Mouse (Mus musculus): ENCODE data around the gene Prmt1. TPM values are rescaled to one million over a fixed set of nuclear protein-coding genes. Genes with fewer than 3 reads are reported as not detected.

Prmt1 gene
- polyA plus RNA-seq, 1 experiment from 2014 or later: 697 TPM

DNA sequence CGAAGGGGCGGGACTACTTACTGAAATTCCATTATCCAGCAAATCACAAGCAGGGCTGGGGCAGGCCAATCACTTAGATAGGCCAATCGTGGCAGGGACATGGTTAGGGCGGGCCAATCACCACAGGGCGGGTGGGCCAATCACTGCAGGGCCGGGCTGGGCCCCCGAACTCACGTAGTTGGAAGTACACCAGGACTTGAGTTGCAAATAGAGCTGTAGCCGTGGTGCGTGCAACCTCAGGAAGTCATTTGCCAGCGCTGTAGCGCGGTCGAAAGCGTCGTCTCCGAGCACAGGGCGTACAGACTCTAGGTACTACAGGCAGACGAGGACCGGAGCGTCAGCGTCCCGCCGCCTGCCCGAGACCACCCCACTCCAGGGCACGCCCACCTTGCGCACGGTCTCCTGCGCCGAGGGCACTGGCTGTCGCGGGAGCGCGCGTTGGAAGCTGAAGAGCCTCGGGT lies 16.1 kb downstream of the Prmt1 start:
- peaks cover 38% of the 10 kb centered on the region for H3K4me1 ChIP-seq
- under 1% methylated on average over 36 of the region's 36 CpGs for WGBS
- H3K4me2 ChIP-seq: peak overlapping the region; percentile 59
- H3K9ac ChIP-seq: peak overlapping the region; percentile 45
- H3K36me3 ChIP-seq (replicated peaks): peaks cover 8% of the 10 kb centered on the region
- H3K27me3 ChIP-seq (replicated peaks): no peaks in the 10 kb centered on the region
- peak overlapping the region; percentile 82 for H3K27ac ChIP-seq
- no peaks in the 10 kb centered on the region for H3K9me3 ChIP-seq
- peak overlapping the region; percentile 47 for H3K4me3 ChIP-seq
- ATAC-seq (replicated peaks): peak; percentile 95

DNA sequence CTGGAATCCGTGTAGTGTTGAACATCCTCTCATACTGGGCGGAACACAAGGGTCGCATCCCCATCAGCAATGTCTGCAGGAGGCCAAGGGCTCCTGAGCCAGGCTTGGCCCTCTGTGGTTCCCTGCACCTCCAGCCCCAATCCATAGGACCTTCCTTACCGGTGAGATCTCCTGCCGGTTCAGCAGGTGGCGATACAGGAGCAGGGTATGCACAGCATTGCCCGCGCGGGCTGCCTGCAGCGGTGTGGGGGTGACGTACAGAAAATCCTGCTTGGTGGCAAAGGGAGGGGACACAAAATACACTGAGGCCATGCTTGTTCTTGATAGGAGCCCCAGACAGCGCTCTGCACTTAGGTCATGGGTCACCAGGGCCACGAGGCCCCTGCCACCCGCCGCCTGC lies 19.7 kb downstream of the Prmt1 start:
- Histone ChIP-seq H3K36me3 (replicated peaks) (peaks cover 19% of the 10 kb centered on the region), H3K9ac (no peak overlapping the region), H3K9me3 (no peaks in the 10 kb centered on the region)

DNA sequence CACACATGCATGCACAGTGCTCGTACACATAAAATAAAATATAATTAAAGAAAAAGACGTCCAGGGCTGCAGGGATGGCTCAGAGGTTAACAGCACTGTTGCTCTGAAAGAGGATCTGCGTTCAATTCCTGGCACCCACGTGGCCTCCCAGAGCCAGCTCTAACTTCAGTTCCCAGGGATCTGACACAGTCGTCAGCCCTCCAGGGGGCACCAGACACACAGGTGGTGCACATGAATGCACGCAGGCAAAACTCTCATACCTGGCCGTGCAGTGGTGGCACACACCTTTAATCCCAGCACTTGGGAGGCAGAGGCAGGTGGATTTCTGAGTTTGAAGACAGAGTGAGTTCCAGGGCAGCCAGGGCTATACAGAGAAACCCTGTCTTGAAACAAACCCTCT lies 20.4 kb downstream of the Prmt1 start:
- Histone ChIP-seq H3K27me3 (replicated peaks) (no peaks in the 10 kb centered on the region), H3K4me2 (no peak overlapping the region), H3K36me3 (replicated peaks) (peaks cover 20% of the 10 kb centered on the region), H3K9ac (no peak overlapping the region), H3K4me3 (no peak overlapping the region), H3K4me1 (peaks cover 2% of the 10 kb centered on the region), H3K27ac (no peak overlapping the region), H3K9me3 (no peaks in the 10 kb centered on the region)
- WGBS: 78% methylated on average over 7 of the region's 7 CpGs
- no peak for ATAC-seq (replicated peaks)

More for the DNA sequence above, 19.7 kb downstream of the Prmt1 start:
- no peak for ATAC-seq (replicated peaks)
- Histone ChIP-seq H3K4me2 (no peak overlapping the region), H3K27ac (no peak overlapping the region), H3K4me3 (no peak overlapping the region), H3K27me3 (replicated peaks) (no peaks in the 10 kb centered on the region), H3K4me1 (peaks cover 9% of the 10 kb centered on the region)
- 83% methylated on average over 15 of the region's 15 CpGs for WGBS

DNA sequence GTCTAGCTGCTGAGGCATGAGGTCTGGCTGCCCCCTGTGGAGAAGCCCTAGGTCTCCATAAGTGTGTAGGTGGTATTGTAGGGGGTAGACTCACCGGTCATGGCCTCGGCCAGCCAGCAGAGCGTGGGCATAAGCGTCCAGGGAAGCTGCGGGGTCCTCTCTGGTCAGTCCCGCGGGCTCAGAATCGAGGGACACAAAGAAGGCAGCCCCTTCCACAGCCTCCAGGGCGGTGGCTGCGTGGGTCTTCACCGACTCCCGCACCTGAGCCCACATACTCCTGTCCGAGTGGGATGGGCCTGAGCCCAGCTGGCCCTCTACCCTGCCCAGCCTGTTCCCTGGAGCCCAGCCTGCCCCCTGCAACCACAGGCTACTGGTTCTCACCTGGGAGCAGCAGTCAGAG lies 21.4 kb downstream of the Prmt1 start:
- no peak overlapping the region for H3K27ac ChIP-seq
- no peak overlapping the region for H3K4me3 ChIP-seq
- WGBS: 94% methylated on average over 13 of the region's 13 CpGs
- peaks cover 26% of the 10 kb centered on the region for H3K36me3 ChIP-seq (replicated peaks)
- no peaks in the 10 kb centered on the region for H3K27me3 ChIP-seq (replicated peaks)
- no peak overlapping the region for H3K4me2 ChIP-seq
- no peaks in the 10 kb centered on the region for H3K9me3 ChIP-seq
- H3K9ac ChIP-seq: no peak overlapping the region
- ATAC-seq (replicated peaks): no peak
- H3K4me1 ChIP-seq: no peaks in the 10 kb centered on the region

DNA sequence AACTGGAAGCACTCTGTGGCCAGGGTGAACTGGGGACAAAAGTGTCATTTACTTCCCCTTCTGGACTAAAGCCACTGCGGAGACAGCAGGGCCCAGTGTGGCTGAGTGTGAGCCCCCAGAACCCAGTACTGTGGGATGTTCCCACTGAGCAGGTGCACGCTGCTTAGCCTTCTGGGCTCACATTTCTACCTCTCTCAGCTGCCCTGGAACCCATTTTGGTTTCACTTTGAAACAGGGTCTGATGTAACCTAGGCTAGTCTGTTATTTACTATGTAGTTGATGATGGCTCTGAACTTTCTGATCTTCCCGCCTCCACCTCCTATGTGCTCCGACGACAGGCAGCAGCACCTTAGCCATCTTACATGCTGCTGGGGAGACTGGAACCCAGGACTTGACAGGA lies 23.5 kb downstream of the Prmt1 start:
- ATAC-seq (replicated peaks): no peak
- no peak overlapping the region for H3K4me3 ChIP-seq
- no peak overlapping the region for H3K9ac ChIP-seq
- H3K9me3 ChIP-seq: no peaks in the 10 kb centered on the region
- no peaks in the 10 kb centered on the region for H3K27me3 ChIP-seq (replicated peaks)
- no peak overlapping the region for H3K4me2 ChIP-seq
- 91% methylated on average over 5 of the region's 5 CpGs for WGBS
- no peak overlapping the region for H3K27ac ChIP-seq
- peaks cover 28% of the 10 kb centered on the region for H3K36me3 ChIP-seq (replicated peaks)
- no peaks in the 10 kb centered on the region for H3K4me1 ChIP-seq

DNA sequence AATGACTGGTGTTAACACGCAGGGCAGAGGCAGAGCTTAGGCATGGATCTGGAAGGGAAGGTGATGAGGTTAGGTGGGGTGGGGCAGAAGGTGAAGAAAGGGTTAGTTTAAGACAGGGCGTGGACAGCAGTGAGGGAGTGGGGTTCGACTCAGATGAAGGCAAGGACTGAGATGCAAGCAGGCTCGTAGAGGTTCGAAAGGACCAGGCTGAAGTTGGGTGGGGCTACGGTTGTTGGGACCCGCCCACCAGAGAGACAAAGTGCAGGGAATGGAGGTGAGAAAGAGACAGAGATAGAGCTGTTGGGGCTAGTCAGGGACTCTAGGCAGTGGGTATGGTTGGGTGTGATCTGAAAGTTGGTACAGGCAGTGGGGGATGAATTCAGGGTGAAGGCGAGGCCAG lies 24.0 kb downstream of the Prmt1 start:
- H3K27me3 ChIP-seq (replicated peaks): no peaks in the 10 kb centered on the region
- H3K4me1 ChIP-seq: no peaks in the 10 kb centered on the region
- peaks cover 28% of the 10 kb centered on the region for H3K36me3 ChIP-seq (replicated peaks)
- H3K27ac ChIP-seq: no peak overlapping the region
- ATAC-seq (replicated peaks): no peak
- H3K4me2 ChIP-seq: no peak overlapping the region
- WGBS: 85% methylated on average over 8 of the region's 8 CpGs
- H3K9ac ChIP-seq: no peak overlapping the region
- no peaks in the 10 kb centered on the region for H3K9me3 ChIP-seq
- H3K4me3 ChIP-seq: no peak overlapping the region

DNA sequence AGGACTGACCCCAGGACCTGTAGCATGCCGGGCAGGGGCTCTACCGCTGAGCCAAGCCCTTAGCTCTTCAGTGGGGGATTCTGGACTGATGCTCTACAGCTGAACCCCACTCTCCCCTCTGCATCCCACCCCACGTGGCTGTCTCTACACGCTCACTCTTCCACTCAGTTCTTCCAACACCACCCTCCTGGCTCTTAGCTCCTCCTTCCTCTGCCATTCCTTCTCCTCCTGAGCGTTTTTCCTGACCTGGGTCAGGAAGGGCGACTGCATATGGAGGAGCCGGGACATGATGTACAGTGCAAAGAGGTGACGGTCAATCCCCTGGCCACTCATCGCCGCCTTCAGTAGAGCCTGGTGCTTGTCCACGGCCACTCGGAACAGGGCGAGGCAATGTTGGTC lies 25.9 kb downstream of the Prmt1 start:
- Histone ChIP-seq H3K27ac (no peak overlapping the region), H3K36me3 (replicated peaks) (peaks cover 23% of the 10 kb centered on the region), H3K9me3 (no peaks in the 10 kb centered on the region), H3K27me3 (replicated peaks) (no peaks in the 10 kb centered on the region), H3K4me1 (no peaks in the 10 kb centered on the region), H3K4me2 (no peak overlapping the region), H3K9ac (no peak overlapping the region), H3K4me3 (no peak overlapping the region)
- 94% methylated on average over 13 of the region's 13 CpGs for WGBS
- no peak for ATAC-seq (replicated peaks)

DNA sequence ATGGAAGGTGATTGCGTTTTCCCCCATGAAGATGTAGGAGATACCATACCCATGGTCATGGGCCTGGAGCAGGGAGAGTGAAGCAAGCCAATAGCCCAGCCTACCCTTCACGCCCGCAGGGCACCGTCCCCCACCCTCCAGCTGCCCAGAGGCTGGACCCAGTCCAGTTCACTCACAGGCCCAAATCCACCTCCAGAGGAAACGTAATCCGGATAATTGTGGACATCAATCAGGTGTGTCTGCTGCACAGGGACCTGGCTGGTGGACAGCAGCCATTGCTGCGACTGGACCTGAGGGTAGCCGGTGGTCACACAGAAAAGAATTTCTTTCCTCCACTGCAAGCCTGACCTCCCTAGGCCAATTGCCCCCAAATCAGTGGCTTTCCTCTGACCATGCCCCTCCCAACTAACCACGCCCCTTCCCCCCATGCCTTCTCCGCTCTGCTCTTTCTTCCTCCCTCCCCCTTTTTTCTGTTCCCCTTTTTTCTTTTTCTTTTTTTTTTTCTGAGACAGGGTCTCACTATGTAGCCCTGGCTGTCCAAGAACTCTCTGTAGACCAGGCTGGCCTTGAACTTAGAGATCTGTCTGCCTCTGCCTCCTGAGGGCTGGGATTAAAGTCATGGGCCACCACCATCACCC lies 26.4 kb downstream of the Prmt1 start:
- ATAC-seq (replicated peaks): no peak
- no peak overlapping the region for H3K4me2 ChIP-seq
- no peaks in the 10 kb centered on the region for H3K27me3 ChIP-seq (replicated peaks)
- no peaks in the 10 kb centered on the region for H3K4me1 ChIP-seq
- no peaks in the 10 kb centered on the region for H3K9me3 ChIP-seq
- H3K4me3 ChIP-seq: no peak overlapping the region
- peaks cover 18% of the 10 kb centered on the region; the same call in 1 of the 2 replicates for H3K36me3 ChIP-seq (replicated peaks)
- H3K27ac ChIP-seq: no peak overlapping the region
- H3K9ac ChIP-seq: no peak overlapping the region
- 92% methylated on average over 10 of the region's 10 CpGs for WGBS

DNA sequence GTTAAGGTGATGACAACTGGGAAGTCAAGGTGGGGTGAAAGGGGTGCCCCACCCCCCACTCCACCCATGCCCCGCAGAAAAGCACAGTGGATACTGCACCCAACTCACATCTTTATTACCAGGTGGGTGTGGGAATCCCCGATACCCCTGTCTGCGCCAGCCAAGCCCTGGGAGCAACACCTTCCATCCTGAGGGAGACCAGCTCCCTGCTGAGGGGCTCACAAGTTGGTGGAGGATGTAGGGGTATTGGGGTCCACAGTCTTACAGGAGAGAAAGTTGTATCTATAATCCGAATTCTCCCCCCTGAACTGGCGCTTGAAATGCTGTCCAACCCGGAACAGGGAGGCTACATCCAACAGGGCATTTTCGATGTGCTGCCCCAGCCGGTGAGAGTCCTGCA lies 27.1 kb downstream of the Prmt1 start:
- Histone ChIP-seq H3K36me3 (replicated peaks) (peaks cover 15% of the 10 kb centered on the region; the same call in 1 of the 2 replicates), H3K9me3 (no peaks in the 10 kb centered on the region), H3K4me2 (no peak overlapping the region), H3K9ac (no peak overlapping the region), H3K4me3 (no peak overlapping the region), H3K27ac (no peak overlapping the region), H3K4me1 (no peaks in the 10 kb centered on the region), H3K27me3 (replicated peaks) (no peaks in the 10 kb centered on the region)
- no peak for ATAC-seq (replicated peaks)
- WGBS: 87% methylated on average over 8 of the region's 8 CpGs

DNA sequence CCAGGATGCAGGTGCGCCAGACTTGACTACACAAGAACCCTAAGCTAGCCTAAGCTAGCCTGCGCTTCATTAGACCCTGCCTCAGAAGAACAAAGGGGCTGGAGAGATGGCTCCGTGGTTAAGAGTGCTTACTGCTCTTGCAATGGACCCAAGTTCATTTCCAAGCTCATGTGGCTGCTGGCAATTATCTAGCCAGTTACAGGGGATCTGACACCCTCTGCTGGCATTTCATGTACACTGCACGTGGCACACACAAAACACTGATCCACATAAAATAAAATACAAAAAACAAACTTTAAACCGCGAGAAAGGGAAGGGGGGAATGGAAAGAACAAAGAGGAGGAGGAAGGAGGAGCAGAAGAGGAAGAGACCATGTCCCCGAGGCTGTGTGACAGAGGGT lies 28.2 kb downstream of the Prmt1 start:
- ATAC-seq (replicated peaks): no peak
- Histone ChIP-seq H3K4me2 (no peak overlapping the region), H3K9ac (no peak overlapping the region), H3K9me3 (no peaks in the 10 kb centered on the region), H3K36me3 (replicated peaks) (peaks cover 15% of the 10 kb centered on the region; the same call in 1 of the 2 replicates), H3K27me3 (replicated peaks) (no peaks in the 10 kb centered on the region), H3K27ac (no peak overlapping the region), H3K4me1 (no peaks in the 10 kb centered on the region), H3K4me3 (no peak overlapping the region)
- WGBS: 54% methylated on average over 7 of the region's 7 CpGs

DNA sequence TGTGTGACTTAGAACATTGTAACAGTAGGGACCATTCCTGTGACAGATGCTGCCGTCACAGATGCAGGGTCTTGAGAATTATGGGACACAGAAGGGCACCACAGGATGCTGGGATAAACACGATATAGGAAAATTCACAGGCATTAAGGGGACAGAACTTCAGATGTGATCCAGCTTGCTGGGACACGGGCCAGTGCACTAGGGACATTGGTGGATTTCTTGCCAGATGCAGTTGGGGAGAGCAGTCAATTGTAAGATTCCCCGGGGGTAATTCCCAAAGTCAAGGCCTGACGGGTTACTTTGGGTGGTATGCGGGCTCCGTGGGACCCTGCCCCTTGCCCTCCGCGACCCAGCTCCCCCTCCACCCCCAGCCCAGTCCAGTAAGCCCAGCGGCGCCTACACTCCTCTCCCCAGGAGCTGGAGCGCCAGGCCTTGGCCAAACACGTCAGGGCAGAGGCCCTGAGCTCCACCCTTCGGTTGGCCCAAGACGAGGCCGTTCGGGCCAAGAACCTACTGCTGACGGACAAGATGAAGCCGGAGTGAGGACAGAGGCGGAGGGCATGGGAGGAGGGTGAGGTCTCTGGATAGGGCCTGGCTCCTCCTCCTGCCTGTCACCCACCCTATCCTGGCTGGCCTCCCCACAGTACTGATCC lies 29.1 kb downstream of the Prmt1 start:
- 79% methylated on average over 20 of the region's 20 CpGs for WGBS
- H3K9ac ChIP-seq: no peak overlapping the region
- no peak overlapping the region for H3K4me2 ChIP-seq
- peaks cover 6% of the 10 kb centered on the region for H3K4me1 ChIP-seq
- H3K9me3 ChIP-seq: no peaks in the 10 kb centered on the region
- peaks cover 9% of the 10 kb centered on the region; the same call in 1 of the 2 replicates for H3K36me3 ChIP-seq (replicated peaks)
- ATAC-seq (replicated peaks): no peak
- peaks cover 3% of the 10 kb centered on the region; the same call in 1 of the 2 replicates for H3K27me3 ChIP-seq (replicated peaks)
- no peak overlapping the region for H3K4me3 ChIP-seq
- H3K27ac ChIP-seq: no peak overlapping the region; the same call in 1 of the 2 replicates

DNA sequence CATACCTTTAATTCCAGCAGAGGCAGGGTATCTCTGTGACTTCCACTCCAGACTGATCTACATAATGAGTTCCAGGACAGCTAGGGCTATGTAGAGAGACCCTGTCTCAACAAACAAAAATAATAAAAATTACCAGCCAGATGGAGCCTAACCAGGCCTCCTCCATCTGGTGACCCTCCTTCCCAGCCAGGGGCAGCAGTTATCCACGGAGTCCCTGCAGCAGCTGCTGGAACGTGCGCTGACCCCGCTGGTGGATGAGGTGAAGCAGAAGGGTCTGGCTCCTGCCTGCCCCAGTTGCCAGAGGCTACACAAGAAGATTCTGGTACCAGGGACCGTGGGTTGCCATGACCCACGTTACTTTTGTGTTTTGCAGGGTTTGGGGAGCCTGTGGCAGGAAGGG lies 30.1 kb downstream of the Prmt1 start:
- WGBS: 60% methylated on average over 6 of the region's 6 CpGs
- no peak overlapping the region for H3K4me3 ChIP-seq
- H3K27me3 ChIP-seq (replicated peaks): peaks cover 11% of the 10 kb centered on the region
- peaks cover 9% of the 10 kb centered on the region; the same call in 1 of the 2 replicates for H3K36me3 ChIP-seq (replicated peaks)
- H3K9ac ChIP-seq: no peak overlapping the region
- no peak overlapping the region for H3K4me2 ChIP-seq
- H3K27ac ChIP-seq: no peak overlapping the region
- H3K4me1 ChIP-seq: peaks cover 16% of the 10 kb centered on the region
- H3K9me3 ChIP-seq: no peaks in the 10 kb centered on the region
- no peak for ATAC-seq (replicated peaks)

DNA sequence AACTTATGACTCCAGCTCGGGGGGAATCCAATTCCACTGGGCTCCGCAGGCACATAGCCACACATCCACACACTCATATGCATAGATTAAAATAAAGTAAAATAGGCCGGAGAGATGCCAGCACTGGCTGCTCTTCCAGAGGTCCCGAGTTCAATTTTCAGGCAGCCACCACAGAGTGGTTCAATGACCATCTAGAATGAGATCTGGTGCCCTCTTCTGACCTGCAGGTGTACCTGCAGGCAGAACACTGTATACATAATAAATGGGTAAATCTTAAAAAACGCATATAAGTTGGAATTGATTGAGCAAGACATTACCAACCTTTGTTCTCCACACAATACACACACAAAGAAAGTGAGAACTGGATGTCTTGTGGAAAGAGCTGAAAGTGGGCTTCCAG lies 30.7 kb downstream of the Prmt1 start:
- WGBS: 56% methylated on average over 5 of the region's 5 CpGs

More for the DNA sequence above, 30.7 kb downstream of the Prmt1 start:
- Histone ChIP-seq H3K4me2 (no peak overlapping the region), H3K36me3 (replicated peaks) (peaks cover 4% of the 10 kb centered on the region; the same call in 1 of the 2 replicates), H3K27ac (no peak overlapping the region), H3K27me3 (replicated peaks) (peaks cover 17% of the 10 kb centered on the region), H3K9me3 (no peaks in the 10 kb centered on the region), H3K9ac (no peak overlapping the region), H3K4me1 (peaks cover 16% of the 10 kb centered on the region), H3K4me3 (no peak overlapping the region)
- no peak for ATAC-seq (replicated peaks)
